Mouse (Mus musculus) monocyte, adult 5-6 weeks (primary cell): ENCODE measurements around the gene Rhbdl1. TPM values are rescaled to one million over a fixed set of nuclear protein-coding genes. Genes with fewer than 3 reads are reported as not detected.
A peak's percentile ranks its signal among the peaks of the same experiment; 100 is the strongest.

Source experiments
- ATAC-seq: fragments of 153-309, 156-312 bp; replicated peaks from 2 replicates; pipeline ENCODE4 v1.8.0; 2017; ENCODE audit warnings: mild to moderate bottlenecking; ENCODE audit not compliant: low TSS enrichment, insufficient number of reproducible peaks, severe bottlenecking, poor library complexity, low FRiP score
- total RNA-seq: library from RNA; stranded (forward); fragments of 200-1000, 200-491, 200-594 nt; gene quantifications from 3 replicates; pipeline ENCODE4 v1.2.3, GENCODE M21; 2017

Rhbdl1 gene
- total RNA-seq = 1.8 TPM in 1 of 3 replicates, not detected in the others

DNA sequence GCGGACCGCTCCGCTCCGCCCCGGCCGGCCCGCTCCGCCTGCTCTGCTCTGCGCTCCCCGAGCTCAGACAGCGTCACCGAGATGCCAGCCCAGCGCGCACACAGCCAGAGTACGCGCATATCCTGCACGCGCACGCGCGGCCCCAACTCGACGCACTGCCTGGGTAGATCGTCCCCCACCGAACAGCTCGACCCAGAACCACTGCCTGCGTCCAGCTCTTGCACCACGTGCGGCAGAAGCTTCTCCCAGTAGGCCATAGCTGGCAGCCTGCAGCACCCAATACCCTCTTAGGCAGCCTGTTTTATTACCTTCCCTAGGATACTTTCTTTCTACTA is at the start of gene Rhbdl1:
Gene Rhbdl1, minus strand, starts transcription at position 220 of the 335 bp plus-strand sequence.
- ATAC-seq = no peak

- no peak for ATAC-seq
Measured at GRCm38 (mm10) chr17:25886806-25887205, 49.7 kb upstream of the Rhbdl1 start.

GRCm38 (mm10) chr17:25885636-25886035 is 48.5 kb upstream of the Rhbdl1 start:
- no peak for ATAC-seq

DNA sequence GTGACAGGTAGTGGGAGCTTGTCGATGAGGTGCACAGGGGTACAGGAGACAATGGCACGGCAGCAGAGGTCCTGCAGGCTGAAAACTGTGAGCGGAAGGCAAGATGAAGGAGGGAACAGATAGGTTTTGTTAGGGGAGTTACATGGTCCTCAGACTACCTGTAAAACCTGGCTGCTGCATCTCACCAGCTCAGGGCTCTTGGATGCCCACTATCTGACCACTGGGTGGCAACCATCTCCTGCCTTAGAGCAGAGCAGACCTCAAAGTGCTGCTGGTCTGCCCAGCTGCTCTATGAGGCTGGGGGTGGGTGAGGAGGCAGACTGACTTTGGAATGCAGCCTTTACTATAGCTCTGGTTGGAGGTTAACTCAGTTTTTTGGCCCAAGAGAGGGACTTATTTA is 46.7 kb upstream of the Rhbdl1 start:
- no peak for ATAC-seq

GRCm38 (mm10) chr17:25883268-25883667 is 46.2 kb upstream of the Rhbdl1 start:
- no peak for ATAC-seq

DNA sequence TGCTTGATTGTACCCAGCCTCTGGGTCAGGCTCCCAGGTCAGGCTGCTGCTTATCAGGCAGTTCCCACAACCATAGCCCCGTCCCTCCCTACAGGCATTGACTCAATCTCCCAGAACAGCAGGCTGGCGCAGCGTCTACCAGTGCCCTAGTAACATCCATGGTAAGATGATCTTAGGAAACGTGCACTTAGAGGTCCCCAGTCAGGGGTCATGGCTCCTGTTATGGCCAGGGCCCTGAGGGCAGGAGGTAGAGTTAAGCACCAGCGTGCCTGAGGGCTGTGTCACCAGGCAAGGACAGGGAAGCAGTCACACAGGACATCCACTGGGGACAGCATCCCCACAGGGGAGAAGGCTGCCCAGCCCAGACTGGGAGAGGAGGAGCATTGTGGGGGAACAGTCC is 45.2 kb upstream of the Rhbdl1 start:
- ATAC-seq = no peak

- no peak for ATAC-seq
Measured at GRCm38 (mm10) chr17:25881691-25882090, 44.6 kb upstream of the Rhbdl1 start.

GRCm38 (mm10) chr17:25880913-25881641 is 44.0 kb upstream of the Rhbdl1 start:
- ATAC-seq = no peak

DNA sequence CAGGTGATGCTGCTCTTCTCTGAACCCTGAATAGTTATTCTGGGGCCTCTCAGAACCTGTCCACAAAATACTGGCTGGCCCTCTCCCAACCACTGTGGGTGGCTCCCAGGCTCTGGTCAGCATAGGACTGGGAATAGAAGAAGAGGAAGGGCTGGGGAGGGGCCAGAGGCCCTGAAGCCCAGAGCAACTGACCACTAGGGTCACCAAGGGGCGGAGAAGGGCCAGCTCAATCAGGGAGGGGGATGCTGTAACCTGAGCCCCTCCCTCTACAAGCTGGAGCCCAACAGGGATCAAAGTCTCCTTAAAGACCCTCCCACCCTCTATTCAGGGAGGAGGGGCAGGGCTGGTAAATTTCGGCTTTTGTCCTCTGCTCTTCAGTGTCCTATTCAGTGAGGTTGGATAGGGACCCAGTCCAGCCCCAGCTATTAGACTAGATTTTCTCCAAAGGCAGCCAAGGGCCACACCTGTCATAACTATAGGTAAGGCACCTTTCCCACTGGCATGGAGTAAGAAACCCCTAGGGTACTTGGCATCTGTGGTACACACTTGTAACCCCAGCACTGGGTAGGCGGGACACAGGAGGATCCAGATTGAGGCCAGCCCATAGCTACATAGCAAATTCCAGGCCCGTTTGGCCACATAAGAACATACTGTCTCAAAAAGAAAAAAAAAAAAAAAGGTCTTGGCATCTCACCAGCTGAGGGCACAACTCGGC is 43.3 kb upstream of the Rhbdl1 start, which contains the start of gene Wfikkn1:
Gene Wfikkn1, minus strand, starts transcription at position 663 of the 715 bp plus-strand sequence.
- ATAC-seq = no peak

GRCm38 (mm10) chr17:25879750-25880149 is 42.7 kb upstream of the Rhbdl1 start:
- ATAC-seq = no peak

GRCm38 (mm10) chr17:25879261-25879660 is 42.2 kb upstream of the Rhbdl1 start:
- no peak for ATAC-seq

DNA sequence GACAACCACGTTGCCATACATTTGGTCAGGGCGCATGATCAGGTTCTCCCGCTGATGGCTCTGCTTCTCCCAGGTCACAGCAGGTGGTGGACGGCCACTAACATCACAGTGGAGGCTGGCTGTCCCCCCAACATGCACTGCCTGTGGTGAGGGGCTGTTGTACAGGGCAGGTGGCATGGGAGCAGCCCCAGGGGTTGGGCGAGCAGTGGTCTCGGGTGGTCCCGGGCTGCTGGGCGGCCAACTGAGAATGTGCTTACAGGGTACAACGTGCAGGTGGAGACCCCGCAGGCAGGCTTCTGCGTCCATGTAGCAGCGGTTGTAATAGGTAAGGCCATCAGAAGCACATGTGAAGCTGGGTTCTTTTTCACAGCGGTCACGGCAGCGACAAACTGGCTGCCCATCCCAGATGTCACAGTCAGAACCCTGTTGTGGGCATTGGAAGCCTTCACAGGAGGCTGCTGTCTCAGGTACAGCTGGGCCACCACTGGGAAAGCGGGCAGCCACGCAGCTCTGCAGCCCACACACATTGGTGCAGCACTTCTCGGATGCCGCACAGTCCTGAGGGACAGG is 41.6 kb upstream of the Rhbdl1 start:
- no peak for ATAC-seq

- no peak for ATAC-seq
Measured at GRCm38 (mm10) chr17:25877741-25878610, 40.9 kb upstream of the Rhbdl1 start.

- no peak for ATAC-seq
Measured at GRCm38 (mm10) chr17:25877025-25877424, 39.9 kb upstream of the Rhbdl1 start.

GRCm38 (mm10) chr17:25876347-25876915 is 39.3 kb upstream of the Rhbdl1 start:
- ATAC-seq = no peak

- ATAC-seq = peak; percentile 69
Measured at GRCm38 (mm10) chr17:25875171-25876136, 38.4 kb upstream of the Rhbdl1 start.

DNA sequence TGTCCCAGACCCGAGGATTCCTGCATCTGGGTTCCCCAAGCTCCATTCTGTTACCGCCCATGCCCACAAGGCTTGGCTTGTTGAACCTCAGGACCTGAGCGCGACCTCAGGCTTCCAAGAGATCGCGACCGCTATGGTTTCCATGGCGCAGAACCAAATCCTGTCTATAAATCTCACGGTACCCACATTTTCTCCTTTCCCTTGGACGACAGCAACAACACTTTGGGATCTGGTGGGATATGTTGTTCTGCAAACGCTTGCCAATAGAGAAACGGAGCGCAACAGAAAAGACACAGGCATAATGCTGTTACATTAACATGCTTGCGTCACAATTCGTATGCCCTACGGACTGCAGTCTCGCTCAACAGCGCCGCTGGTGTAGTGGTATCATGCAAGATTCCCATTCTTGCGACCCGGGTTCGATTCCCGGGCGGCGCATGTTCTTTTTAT is 37.7 kb upstream of the Rhbdl1 start, which contains the start of gene Mettl26:
Gene Mettl26, plus strand, starts transcription at position 354 of the 450 bp plus-strand sequence.
- peak; percentile 57 for ATAC-seq
